Mouse (Mus musculus): Measurements from ENCODE around the gene Olfr782. TPM values are rescaled to one million over a fixed set of nuclear protein-coding genes. Genes with fewer than 3 reads are reported as not detected.
"Not testable (repeated sequence)": the region's sequence is repeated elsewhere in the genome, so short reads cannot be mapped to it uniquely, and the experiment has no call there.

The Olfr782 gene
- not detected in 2 replicates for polyA plus RNA-seq (2014; fragmentation: Nextera tagmentation; extraction: Ambion mirVana)

DNA sequence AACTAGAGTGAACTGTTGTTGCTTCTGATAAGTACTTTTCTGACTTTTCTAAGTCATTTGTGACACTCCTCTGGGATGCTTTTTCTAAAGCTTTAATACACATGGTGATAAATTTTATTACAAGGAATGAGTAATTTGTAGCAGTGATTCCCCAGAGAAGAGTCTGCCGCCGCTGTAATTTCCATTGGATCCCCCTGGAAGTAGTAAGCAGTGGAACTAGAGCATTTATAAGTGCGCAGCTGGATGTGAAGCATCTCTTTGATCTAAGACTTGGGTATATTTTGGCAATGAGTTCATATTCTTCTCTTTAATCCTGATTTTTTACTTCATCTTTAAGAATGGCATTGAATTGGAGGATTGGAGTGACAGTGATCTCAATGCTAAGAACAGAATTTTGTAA, at the start of gene Olfr782:
Gene Olfr782 (plus strand): TSS at position 301 of the 400 bp plus-strand sequence.
- H3K9ac ChIP-seq (replicated peaks; ENCODE audit: low read length): no peak within 1 kb of the TSS
- H3K27me3 ChIP-seq (ENCODE audit: control insufficient read depth, insufficient read depth, low read length): no peaks in the 10 kb centered on the region
- no peak within 1 kb of the TSS for H3K4me3 ChIP-seq (replicated peaks; ENCODE audit: low read depth, low read length)
- H3K36me3 ChIP-seq (ENCODE audit: control insufficient read depth, insufficient read depth, low read length): no peaks in the 10 kb centered on the region
- 93% methylated on average over 3 of the region's 3 CpGs for WGBS
- no peak for DNase-seq
- H3K27ac ChIP-seq (replicated peaks; ENCODE audit: low read depth, low read length): no peak within 1 kb of the TSS
- ATAC-seq (ENCODE audit: low FRiP score, low TSS enrichment): no peak
- no peaks in the 10 kb centered on the region for H3K4me1 ChIP-seq (ENCODE audit: control insufficient read depth, insufficient read depth, low read length)
- H3K4me2 ChIP-seq (ENCODE audit: low read length): no peak within 1 kb of the TSS
- no peaks in the 10 kb centered on the region for H3K9me3 ChIP-seq (ENCODE audit: control insufficient read depth, low read length)

DNA sequence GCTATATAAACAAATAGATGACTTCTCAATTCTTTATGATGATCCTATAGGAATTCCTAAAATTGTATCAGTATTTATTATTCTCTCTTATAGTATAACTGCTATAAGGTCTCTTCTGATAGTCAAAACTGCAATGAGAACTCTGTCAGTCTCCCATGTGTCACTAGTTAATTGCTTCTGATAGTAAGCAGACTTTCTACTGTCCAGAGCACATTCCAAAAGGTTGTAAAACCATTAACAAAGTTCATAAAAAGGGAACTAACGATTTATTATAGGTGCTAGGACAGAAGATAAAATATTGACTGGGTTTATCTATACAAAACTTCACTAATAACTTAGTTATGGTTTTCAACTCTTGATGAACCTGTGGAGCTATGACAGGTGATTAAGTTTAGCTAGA, 35.7 kb upstream of the Olfr782 start:
- not testable (repeated sequence) for H3K4me3 ChIP-seq (replicated peaks; ENCODE audit: low read depth, low read length); H3K9me3 ChIP-seq (ENCODE audit: control insufficient read depth, low read length); H3K4me2 ChIP-seq (ENCODE audit: low read length); H3K9ac ChIP-seq (replicated peaks; ENCODE audit: low read length); DNase-seq; H3K27ac ChIP-seq (replicated peaks; ENCODE audit: low read depth, low read length); ATAC-seq (ENCODE audit: low FRiP score, low TSS enrichment); H3K27me3 ChIP-seq (ENCODE audit: control insufficient read depth, insufficient read depth, low read length); H3K4me1 ChIP-seq (ENCODE audit: control insufficient read depth, insufficient read depth, low read length); H3K36me3 ChIP-seq (ENCODE audit: control insufficient read depth, insufficient read depth, low read length)
- WGBS: 68% methylated on average over 1 of the region's 1 CpGs

DNA sequence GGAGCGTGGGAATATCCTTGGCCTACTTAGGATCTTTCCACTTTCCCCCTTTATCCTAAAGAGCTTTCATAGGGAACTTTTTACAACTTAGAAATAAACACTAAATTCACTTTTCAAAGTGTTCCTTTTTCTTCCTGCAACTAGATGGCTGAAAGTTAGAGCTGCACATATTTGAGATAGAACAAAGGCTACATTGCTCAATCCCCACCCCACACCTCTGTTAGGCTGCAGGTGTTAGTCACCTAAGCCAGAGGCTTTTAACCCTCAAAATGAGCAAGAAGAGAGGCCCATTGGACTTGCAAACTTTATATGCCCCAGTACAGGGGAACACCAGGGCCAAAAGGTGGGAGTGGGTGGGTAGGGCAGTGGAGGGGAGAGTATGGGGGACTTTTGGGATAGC, 35.1 kb upstream of the Olfr782 start:
- H3K4me2 ChIP-seq (ENCODE audit: low read length); H3K4me3 ChIP-seq (replicated peaks; ENCODE audit: low read depth, low read length); H3K4me1 ChIP-seq (ENCODE audit: control insufficient read depth, insufficient read depth, low read length); H3K36me3 ChIP-seq (ENCODE audit: control insufficient read depth, insufficient read depth, low read length); H3K27me3 ChIP-seq (ENCODE audit: control insufficient read depth, insufficient read depth, low read length); DNase-seq; H3K9ac ChIP-seq (replicated peaks; ENCODE audit: low read length); H3K27ac ChIP-seq (replicated peaks; ENCODE audit: low read depth, low read length); ATAC-seq (ENCODE audit: low FRiP score, low TSS enrichment); H3K9me3 ChIP-seq (ENCODE audit: control insufficient read depth, low read length): not testable (repeated sequence)
- whole genome bisulfite sequencing: no CpG with 5 or more reads among the region's 1 CpGs

DNA sequence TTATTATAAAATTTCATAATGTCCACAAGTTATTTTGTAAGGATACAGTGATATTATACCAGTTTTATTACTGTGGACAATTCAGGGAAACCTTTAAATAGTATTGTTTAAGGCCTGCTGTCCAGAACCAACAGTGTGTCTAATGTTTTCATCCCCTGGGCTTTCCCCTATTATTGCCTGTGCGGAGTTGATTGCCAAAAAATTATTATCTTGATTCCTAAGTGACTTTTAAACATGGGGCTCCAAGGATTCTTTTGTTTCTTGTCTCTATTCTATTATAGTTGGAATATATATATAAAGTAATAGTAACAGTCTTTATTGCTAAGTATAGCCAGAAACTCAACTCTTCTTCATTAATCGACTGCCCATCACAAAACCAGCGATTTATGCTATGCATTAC, 30.8 kb upstream of the Olfr782 start, which contains the start of gene Olfr780:
Gene Olfr780 (plus strand): TSS at position 301 of the 400 bp plus-strand sequence.
- no peak for DNase-seq
- no peak within 1 kb of the TSS for H3K27ac ChIP-seq (replicated peaks; ENCODE audit: low read depth, low read length)
- no peak for ATAC-seq (ENCODE audit: low FRiP score, low TSS enrichment)
- H3K4me1 ChIP-seq (ENCODE audit: control insufficient read depth, insufficient read depth, low read length): no peaks in the 10 kb centered on the region
- no peak within 1 kb of the TSS for H3K4me3 ChIP-seq (replicated peaks; ENCODE audit: low read depth, low read length)
- H3K4me2 ChIP-seq (ENCODE audit: low read length): no peak within 1 kb of the TSS
- H3K36me3 ChIP-seq (ENCODE audit: control insufficient read depth, insufficient read depth, low read length): no peaks in the 10 kb centered on the region
- H3K27me3 ChIP-seq (ENCODE audit: control insufficient read depth, insufficient read depth, low read length): no peaks in the 10 kb centered on the region
- H3K9me3 ChIP-seq (ENCODE audit: control insufficient read depth, low read length): no peaks in the 10 kb centered on the region
- no peak within 1 kb of the TSS for H3K9ac ChIP-seq (replicated peaks; ENCODE audit: low read length)
- 88% methylated on average over 3 of the region's 3 CpGs for WGBS

DNA sequence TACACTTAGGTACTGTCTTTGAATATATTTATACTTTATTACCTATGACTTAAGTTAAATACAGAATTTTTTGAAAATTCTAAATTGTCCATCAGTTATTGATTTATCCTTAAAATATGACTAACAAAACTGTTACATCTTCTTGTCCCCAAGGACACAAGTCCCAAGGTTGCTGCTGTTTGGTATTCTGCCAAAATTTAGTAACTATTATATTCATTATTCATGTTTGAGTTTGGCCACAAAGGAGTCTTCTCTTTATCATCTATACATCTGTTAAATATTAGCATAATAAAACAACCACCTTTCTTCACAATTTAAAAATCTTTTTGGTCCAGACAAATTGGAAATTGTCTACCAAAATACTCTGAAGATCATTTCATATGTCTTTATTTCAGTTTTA, 20.1 kb upstream of the Olfr782 start, which contains the start of gene Olfr781:
Gene Olfr781 (plus strand): TSS at position 301 of the 400 bp plus-strand sequence.
- no peak for ATAC-seq (ENCODE audit: low FRiP score, low TSS enrichment)
- no peak within 1 kb of the TSS for H3K4me3 ChIP-seq (replicated peaks; ENCODE audit: low read depth, low read length)
- no peaks in the 10 kb centered on the region for H3K27me3 ChIP-seq (ENCODE audit: control insufficient read depth, insufficient read depth, low read length)
- no peaks in the 10 kb centered on the region for H3K36me3 ChIP-seq (ENCODE audit: control insufficient read depth, insufficient read depth, low read length)
- H3K4me1 ChIP-seq (ENCODE audit: control insufficient read depth, insufficient read depth, low read length): no peaks in the 10 kb centered on the region
- no peak within 1 kb of the TSS for H3K4me2 ChIP-seq (ENCODE audit: low read length)
- no peak within 1 kb of the TSS for H3K9ac ChIP-seq (replicated peaks; ENCODE audit: low read length)
- DNase-seq: no peak
- H3K27ac ChIP-seq (replicated peaks; ENCODE audit: low read depth, low read length): no peak within 1 kb of the TSS
- no peaks in the 10 kb centered on the region; the same call in 1 of the 2 replicates for H3K9me3 ChIP-seq (ENCODE audit: control insufficient read depth, low read length)

- not testable (repeated sequence) for H3K36me3 ChIP-seq (ENCODE audit: control insufficient read depth, insufficient read depth, low read length); H3K27me3 ChIP-seq (ENCODE audit: control insufficient read depth, insufficient read depth, low read length); H3K9ac ChIP-seq (replicated peaks; ENCODE audit: low read length); H3K4me3 ChIP-seq (replicated peaks; ENCODE audit: low read depth, low read length); DNase-seq; H3K9me3 ChIP-seq (ENCODE audit: control insufficient read depth, low read length); H3K4me2 ChIP-seq (ENCODE audit: low read length); H3K27ac ChIP-seq (replicated peaks; ENCODE audit: low read depth, low read length); H3K4me1 ChIP-seq (ENCODE audit: control insufficient read depth, insufficient read depth, low read length); ATAC-seq (ENCODE audit: low FRiP score, low TSS enrichment)
- 84% methylated on average over 2 of the region's 2 CpGs for WGBS
These were observed 3.8 kb downstream of the Olfr782 start for GRCm38 (mm10) chr10:129352475-129352874.

GRCm38 (mm10) chr10:129356496-129356895, 7.8 kb downstream of the Olfr782 start:
- not testable (repeated sequence) for ATAC-seq (ENCODE audit: low FRiP score, low TSS enrichment); H3K27ac ChIP-seq (replicated peaks; ENCODE audit: low read depth, low read length); H3K4me3 ChIP-seq (replicated peaks; ENCODE audit: low read depth, low read length); H3K4me1 ChIP-seq (ENCODE audit: control insufficient read depth, insufficient read depth, low read length); H3K4me2 ChIP-seq (ENCODE audit: low read length); H3K9ac ChIP-seq (replicated peaks; ENCODE audit: low read length); H3K27me3 ChIP-seq (ENCODE audit: control insufficient read depth, insufficient read depth, low read length); H3K9me3 ChIP-seq (ENCODE audit: control insufficient read depth, low read length); H3K36me3 ChIP-seq (ENCODE audit: control insufficient read depth, insufficient read depth, low read length); DNase-seq
- 80% methylated on average over 4 of the region's 4 CpGs for WGBS

DNA sequence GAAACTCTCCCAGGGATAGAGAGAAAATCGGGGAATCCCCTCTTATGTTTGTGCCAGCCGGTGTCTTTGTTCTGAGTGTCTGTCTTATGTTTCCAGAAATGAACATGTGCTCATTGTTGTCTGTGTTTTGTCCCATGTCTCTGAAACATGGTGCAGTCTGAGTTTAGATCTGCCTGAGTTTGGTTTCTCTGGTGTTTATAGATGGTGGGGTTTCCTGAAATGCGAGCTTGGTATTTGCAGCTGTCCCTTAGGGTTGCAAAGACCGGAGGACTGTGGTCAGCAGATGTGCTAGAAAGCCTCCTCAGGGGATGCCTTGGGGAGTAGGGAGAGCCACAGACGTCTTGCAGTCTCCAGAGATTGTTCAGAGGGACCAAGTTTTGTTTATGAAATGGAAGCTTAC, 8.7 kb downstream of the Olfr782 start:
- WGBS: 82% methylated on average over 5 of the region's 5 CpGs
- H3K4me1 ChIP-seq (ENCODE audit: control insufficient read depth, insufficient read depth, low read length): no peaks in the 10 kb centered on the region
- no peak overlapping the region for H3K27ac ChIP-seq (replicated peaks; ENCODE audit: low read depth, low read length)
- H3K4me2 ChIP-seq (ENCODE audit: low read length): no peak overlapping the region
- no peak overlapping the region for H3K4me3 ChIP-seq (replicated peaks; ENCODE audit: low read depth, low read length)
- DNase-seq: no peak
- ATAC-seq (ENCODE audit: low FRiP score, low TSS enrichment): no peak
- H3K9me3 ChIP-seq (ENCODE audit: control insufficient read depth, low read length): no peaks in the 10 kb centered on the region
- no peak overlapping the region for H3K9ac ChIP-seq (replicated peaks; ENCODE audit: low read length)
- no peaks in the 10 kb centered on the region for H3K27me3 ChIP-seq (ENCODE audit: control insufficient read depth, insufficient read depth, low read length)
- no peaks in the 10 kb centered on the region for H3K36me3 ChIP-seq (ENCODE audit: control insufficient read depth, insufficient read depth, low read length)

DNA sequence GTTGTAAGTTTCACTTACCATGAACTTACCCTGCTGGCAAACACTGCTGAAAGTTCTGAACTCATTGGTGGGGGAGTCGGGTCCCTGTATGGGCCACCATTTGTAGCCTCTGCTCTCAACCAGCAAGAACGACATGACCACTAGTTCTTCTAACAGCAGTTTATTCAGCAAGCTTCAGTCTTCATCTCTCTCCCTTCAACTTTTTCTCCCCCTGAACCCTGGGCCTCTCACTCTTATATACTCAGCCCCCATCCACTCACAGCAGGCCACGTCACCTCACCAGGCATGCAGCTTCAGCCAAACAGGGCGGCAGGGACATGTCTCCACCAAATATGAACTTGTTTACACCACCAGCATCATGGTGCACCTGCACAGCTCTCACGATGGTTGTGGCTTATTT, 25.4 kb downstream of the Olfr782 start:
- H3K4me3 ChIP-seq (replicated peaks; ENCODE audit: low read depth, low read length); H3K9ac ChIP-seq (replicated peaks; ENCODE audit: low read length); H3K4me1 ChIP-seq (ENCODE audit: control insufficient read depth, insufficient read depth, low read length); H3K9me3 ChIP-seq (ENCODE audit: control insufficient read depth, low read length); ATAC-seq (ENCODE audit: low FRiP score, low TSS enrichment); H3K4me2 ChIP-seq (ENCODE audit: low read length); DNase-seq; H3K27ac ChIP-seq (replicated peaks; ENCODE audit: low read depth, low read length); H3K36me3 ChIP-seq (ENCODE audit: control insufficient read depth, insufficient read depth, low read length); H3K27me3 ChIP-seq (ENCODE audit: control insufficient read depth, insufficient read depth, low read length): not testable (repeated sequence)
- 88% methylated on average over 5 of the region's 5 CpGs for WGBS

Data from midbrain, embryonic 14.5 days (tissue).